Mouse (Mus musculus) kidney, embryonic 15.5 days (tissue): ENCODE data around the gene Fcgr4. TPM values are rescaled to one million over a fixed set of nuclear protein-coding genes. Genes with fewer than 3 reads are reported as not detected.
A peak's percentile ranks its signal among the peaks of the same experiment; 100 is the strongest.

Experiments
- ATAC-seq: fragments of 200-750 bp; cut with Nextera tagmentation; replicated peaks from 2 replicates; pipeline ENCODE4 v1.8.0; 2017; ENCODE audit warnings: moderate TSS enrichment; ENCODE audit not compliant: low FRiP score
- H3K27ac ChIP-seq: fragments of 300-500 bp; sonication (generic); 2 replicates; pipeline ENCODE4 v1.5.1; 2015; ENCODE audit warnings: mild to moderate bottlenecking, inconsistent platforms
- H3K27me3 ChIP-seq: fragments of 300-500 bp; sonication (generic); 2 replicates; pipeline ENCODE4 v1.6.1; 2015; ENCODE audit warnings: inconsistent platforms
- H3K36me3 ChIP-seq: fragments of 300-500 bp; sonication (generic); 2 replicates; pipeline ENCODE4 v1.6.1; 2015; ENCODE audit warnings: inconsistent platforms
- H3K4me1 ChIP-seq: fragments of 300-500 bp; sonication (generic); 2 replicates; pipeline ENCODE4 v1.6.1; 2015; ENCODE audit warnings: inconsistent platforms
- H3K4me2 ChIP-seq: fragments of 300-500 bp; sonication (generic); 2 replicates; pipeline ENCODE4 v1.6.1; 2015; ENCODE audit warnings: moderate library complexity, mild to moderate bottlenecking, inconsistent platforms
- H3K4me3 ChIP-seq: fragments of 300-500 bp; sonication (generic); replicated peaks from 2 replicates; pipeline ENCODE4 v1.5.1; 2015; ENCODE audit warnings: mild to moderate bottlenecking, inconsistent platforms
- H3K9ac ChIP-seq: fragments of 300-500 bp; sonication (generic); 2 replicates; pipeline ENCODE4 v1.6.1; 2015; ENCODE audit warnings: mild to moderate bottlenecking, inconsistent platforms
- H3K9me3 ChIP-seq: fragments of 300-500 bp; sonication (generic); replicated peaks from 2 replicates; pipeline ENCODE4 v1.6.1; 2016; ENCODE audit warnings: inconsistent platforms
- whole genome bisulfite sequencing: fragments of 180-500 bp; shearing (Covaris S2); methylation state at CpG from one replicate; pipeline ENCODE4 v1.1.7; 2015; ENCODE audit warnings: mixed read lengths; 5-methylcytosine and 5-hydroxymethylcytosine counted together
- polyA plus RNA-seq: library from polyadenylated mRNA; unstranded; fragments of >200 nt; fragmentation: Nextera tagmentation; extraction: Ambion mirVana; gene quantifications from 2 replicates; pipeline ENCODE4 v1.2.1, GENCODE M21; 2015

The Fcgr4 gene
- polyA plus RNA-seq, 1 experiment from 2014 or later: 1.3 TPM

GRCm38 (mm10) chr1:171016676-171017356, 1.9 kb upstream of the Fcgr4 start:
- Histone ChIP-seq H3K27ac (no peak overlapping the region), H3K4me3 (no peak overlapping the region), H3K4me2 (no peak overlapping the region), H3K27me3 (no peaks in the 10 kb centered on the region), H3K9me3 (no peaks in the 10 kb centered on the region), H3K4me1 (no peaks in the 10 kb centered on the region), H3K9ac (no peak overlapping the region), H3K36me3 (no peaks in the 10 kb centered on the region)
- ATAC-seq: no peak
- 82% methylated on average over 6 of the region's 6 CpGs for WGBS

- ATAC-seq: no peak
- Histone ChIP-seq H3K4me2 (no peak overlapping the region), H3K36me3 (no peaks in the 10 kb centered on the region), H3K27me3 (no peaks in the 10 kb centered on the region), H3K9me3 (no peaks in the 10 kb centered on the region), H3K27ac (no peak overlapping the region), H3K4me3 (no peak overlapping the region), H3K4me1 (no peaks in the 10 kb centered on the region), H3K9ac (no peak overlapping the region)
- WGBS: 35% methylated on average over 6 of the region's 6 CpGs
These were observed 1.1 kb upstream of the Fcgr4 start for GRCm38 (mm10) chr1:171017468-171018158.

- Histone ChIP-seq H3K4me3 (no peak overlapping the region), H3K4me1 (no peaks in the 10 kb centered on the region), H3K9ac (no peak overlapping the region), H3K27ac (no peak overlapping the region), H3K4me2 (no peak overlapping the region), H3K9me3 (no peaks in the 10 kb centered on the region), H3K27me3 (no peaks in the 10 kb centered on the region; the same call in 1 of the 2 replicates), H3K36me3 (no peaks in the 10 kb centered on the region)
- ATAC-seq: no peak
- WGBS: 76% methylated on average over 7 of the region's 7 CpGs
These were observed 711 bp downstream of the Fcgr4 start for GRCm38 (mm10) chr1:171019311-171019950.

GRCm38 (mm10) chr1:171031752-171032151, 13.0 kb downstream of the Fcgr4 start:
- no peak overlapping the region for H3K4me3 ChIP-seq
- peaks cover 20% of the 10 kb centered on the region for H3K4me1 ChIP-seq
- H3K27ac ChIP-seq: no peak overlapping the region
- peaks cover 58% of the 10 kb centered on the region for H3K27me3 ChIP-seq
- 86% methylated on average over 3 of the region's 3 CpGs for whole genome bisulfite sequencing
- ATAC-seq: no peak
- H3K36me3 ChIP-seq: no peaks in the 10 kb centered on the region
- H3K4me2 ChIP-seq: no peak overlapping the region
- no peak overlapping the region for H3K9ac ChIP-seq
- H3K9me3 ChIP-seq: no peaks in the 10 kb centered on the region

GRCm38 (mm10) chr1:171032691-171033090, 14.0 kb downstream of the Fcgr4 start:
- H3K9ac ChIP-seq: peak overlapping the region; percentile 50
- H3K36me3 ChIP-seq: no peaks in the 10 kb centered on the region
- peaks cover 58% of the 10 kb centered on the region for H3K27me3 ChIP-seq
- peak overlapping the region; percentile 60 for H3K4me3 ChIP-seq
- H3K4me2 ChIP-seq: peak overlapping the region; percentile 93
- ATAC-seq: no peak
- WGBS: 6% methylated on average over 10 of the region's 10 CpGs
- H3K9me3 ChIP-seq: no peaks in the 10 kb centered on the region
- H3K4me1 ChIP-seq: peaks cover 20% of the 10 kb centered on the region
- H3K27ac ChIP-seq: no peak overlapping the region

- peaks cover 58% of the 10 kb centered on the region for H3K27me3 ChIP-seq
- H3K36me3 ChIP-seq: no peaks in the 10 kb centered on the region
- no peak for ATAC-seq
- no peak overlapping the region for H3K27ac ChIP-seq
- H3K9ac ChIP-seq: peak overlapping the region; percentile 50
- no peaks in the 10 kb centered on the region for H3K9me3 ChIP-seq
- peak overlapping the region; percentile 60 for H3K4me3 ChIP-seq
- peak overlapping the region; percentile 93 for H3K4me2 ChIP-seq
- WGBS: under 1% methylated on average over 16 of the region's 16 CpGs
- peaks cover 20% of the 10 kb centered on the region for H3K4me1 ChIP-seq
These were observed 14.5 kb downstream of the Fcgr4 start for GRCm38 (mm10) chr1:171033196-171033595.

- under 1% methylated on average over 20 of the region's 20 CpGs for WGBS
- Histone ChIP-seq H3K9me3 (no peaks in the 10 kb centered on the region), H3K36me3 (no peaks in the 10 kb centered on the region), H3K27ac (no peak overlapping the region), H3K4me1 (peaks cover 20% of the 10 kb centered on the region), H3K9ac (peak overlapping the region; percentile 50), H3K27me3 (peaks cover 57% of the 10 kb centered on the region), H3K4me3 (peak overlapping the region; percentile 60), H3K4me2 (peak overlapping the region; percentile 93)
- peak; percentile 68 for ATAC-seq
These were observed 15.0 kb downstream of the Fcgr4 start for GRCm38 (mm10) chr1:171033756-171034155.

GRCm38 (mm10) chr1:171034201-171034600, 15.5 kb downstream of the Fcgr4 start:
- Histone ChIP-seq H3K27ac (no peak overlapping the region), H3K4me3 (peak overlapping the region; percentile 60), H3K36me3 (no peaks in the 10 kb centered on the region), H3K27me3 (peaks cover 53% of the 10 kb centered on the region), H3K4me1 (peaks cover 20% of the 10 kb centered on the region), H3K9ac (0 out of 2 replicates have a peak overlapping the region, but pooled peaks have one; percentile 21), H3K9me3 (no peaks in the 10 kb centered on the region), H3K4me2 (peak overlapping the region; percentile 93)
- WGBS: 8% methylated on average over 11 of the region's 11 CpGs
- ATAC-seq: no peak

GRCm38 (mm10) chr1:171035611-171036010, 16.9 kb downstream of the Fcgr4 start:
- no peaks in the 10 kb centered on the region for H3K36me3 ChIP-seq
- H3K4me2 ChIP-seq: peak overlapping the region; percentile 38
- no peak overlapping the region for H3K9ac ChIP-seq
- H3K9me3 ChIP-seq: no peaks in the 10 kb centered on the region
- 47% methylated on average over 11 of the region's 11 CpGs for WGBS
- H3K4me3 ChIP-seq: 0 out of 2 replicates have a peak overlapping the region, but pooled peaks have one; percentile 7
- H3K27me3 ChIP-seq: peaks cover 48% of the 10 kb centered on the region
- peaks cover 20% of the 10 kb centered on the region for H3K4me1 ChIP-seq
- ATAC-seq: no peak
- H3K27ac ChIP-seq: no peak overlapping the region

- peak overlapping the region; percentile 48 for H3K4me3 ChIP-seq
- no peak overlapping the region for H3K27ac ChIP-seq
- ATAC-seq: no peak
- H3K27me3 ChIP-seq: peaks cover 39% of the 10 kb centered on the region
- H3K9me3 ChIP-seq: no peaks in the 10 kb centered on the region
- H3K36me3 ChIP-seq: no peaks in the 10 kb centered on the region
- H3K4me1 ChIP-seq: peaks cover 20% of the 10 kb centered on the region
- no peak overlapping the region for H3K9ac ChIP-seq
- WGBS: 4% methylated on average over 22 of the region's 22 CpGs
- H3K4me2 ChIP-seq: peak overlapping the region; percentile 74
These were observed 18.0 kb downstream of the Fcgr4 start for GRCm38 (mm10) chr1:171036550-171037324.

GRCm38 (mm10) chr1:171037861-171038721, 19.4 kb downstream of the Fcgr4 start:
- peak; percentile 86 for ATAC-seq
- no peaks in the 10 kb centered on the region for H3K9me3 ChIP-seq
- under 1% methylated on average over 47 of the region's 47 CpGs for WGBS
- peak overlapping the region; percentile 69 for H3K4me3 ChIP-seq
- H3K4me2 ChIP-seq: peak overlapping the region; percentile 64
- H3K27ac ChIP-seq: peak overlapping the region; percentile 86
- no peaks in the 10 kb centered on the region for H3K36me3 ChIP-seq
- peaks cover 14% of the 10 kb centered on the region for H3K4me1 ChIP-seq
- peak overlapping the region; percentile 59 for H3K9ac ChIP-seq
- H3K27me3 ChIP-seq: peaks cover 25% of the 10 kb centered on the region
